Mouse (Mus musculus) layer of hippocampus, adult 6 months (tissue): ENCODE measurements around the gene Cby1. TPM values are rescaled to one million over a fixed set of nuclear protein-coding genes. Genes with fewer than 3 reads are reported as not detected.

Source experiments
- long read RNA-seq, 2 experiments: library from polyadenylated mRNA; unstranded; transcript quantifications; one replicate each; pipeline ENCODE4 v2.0.0; 2019 to 2020
- polyA plus RNA-seq: library from polyadenylated mRNA; unstranded; fragments of <200 nt; fragmentation: Nextera tagmentation; gene quantifications from 2 replicates; pipeline ENCODE4 v1.2.3, GENCODE M21; 2021

Gene Cby1
- 68.4 and 69.4 TPM in 2 replicates for polyA plus RNA-seq
- long read RNA-seq, experiment 1, transcript Cby1-201 (5 exons, 1,147 nt) = major isoform, 72 of 90 reads
- long read RNA-seq, experiment 1, partial matches to known transcripts = 7 of 90 reads
- long read RNA-seq, experiment 1, other reads (novel, unspliced or antisense) = 11 of 90 reads
- long read RNA-seq, experiment 2, transcript Cby1-201 (5 exons, 1,147 nt) = major isoform, 86 of 98 reads
- long read RNA-seq, experiment 2, partial matches to known transcripts = 3 of 98 reads
- long read RNA-seq, experiment 2, other reads (novel, unspliced or antisense) = 9 of 98 reads

GRCm38 (mm10) chr15:79658531-79659375 lies at the start of gene Cby1, which contains the start of gene Fam227a:
TSS of gene Cby1 (plus strand) at chr15:79659199.
TSS of gene Fam227a (minus strand) at chr15:79658956.

GRCm38 (mm10) chr15:79670249-79670971 lies 11.4 kb downstream of the Cby1 start, which contains the start of gene Tomm22:
TSS of gene Tomm22 (plus strand) at chr15:79670861.

GRCm38 (mm10) chr15:79687646-79688267 lies 28.8 kb downstream of the Cby1 start, which contains the start of gene Josd1:
TSS of gene Josd1 (minus strand) at chr15:79687919.

GRCm38 (mm10) chr15:79690426-79691022 lies 31.5 kb downstream of the Cby1 start, which contains the start of gene Gtpbp1:
TSS of gene Gtpbp1 (plus strand) at chr15:79690845.

Other genes starting within 250 kb of the Cby1 start
- gene Csnk1e, start 203.6 kb upstream of the Cby1 start, polyA plus RNA-seq = 26.7 and 27.5 TPM in 2 replicates
- gene Kcnj4, start 154.0 kb upstream of the Cby1 start, polyA plus RNA-seq = 2.4 and 3.0 TPM in 2 replicates
- gene Kdelr3, start 142.8 kb upstream of the Cby1 start, polyA plus RNA-seq = 1.2 and 2.1 TPM in 2 replicates
- gene Ddx17, start 112.5 kb upstream of the Cby1 start, polyA plus RNA-seq = 12.5 and 12.6 TPM in 2 replicates
- not detected in 2 replicates for gene Dmc1, start 54.1 kb upstream of the Cby1 start, polyA plus RNA-seq
- gene Fam227a, start 243 bp upstream of the Cby1 start, polyA plus RNA-seq = 0.62 and 0.80 TPM in 2 replicates
- 165 and 171 TPM in 2 replicates for gene Tomm22, start 11.7 kb downstream of the Cby1 start, polyA plus RNA-seq
- 5.0 and 5.2 TPM in 2 replicates for gene Josd1, start 28.7 kb downstream of the Cby1 start, polyA plus RNA-seq
- 10.0 and 12.3 TPM in 2 replicates for gene Gtpbp1, start 31.6 kb downstream of the Cby1 start, polyA plus RNA-seq
- 8.1 and 9.3 TPM in 2 replicates for gene Sun2, start 83.3 kb downstream of the Cby1 start, polyA plus RNA-seq
- 123 and 139 TPM in 2 replicates for gene Dnal4, start 118.7 kb downstream of the Cby1 start, polyA plus RNA-seq
- gene Nptxr, start 145.6 kb downstream of the Cby1 start, polyA plus RNA-seq = 90.1 and 132 TPM in 2 replicates
- 3.5 and 35.6 TPM in 2 replicates for gene Npcd, start 175.0 kb downstream of the Cby1 start, polyA plus RNA-seq
- gene Cbx6, start 175.5 kb downstream of the Cby1 start, polyA plus RNA-seq = 44.2 and 51.6 TPM in 2 replicates
- 2.9 and 3.3 TPM in 2 replicates for gene Apobec3, start 232.5 kb downstream of the Cby1 start, polyA plus RNA-seq